Mouse (Mus musculus) right cerebral cortex, postnatal 36 days (tissue): ENCODE measurements around the gene Cog7.
A peak's percentile ranks its signal among the peaks of the same experiment; 100 is the strongest.

Experiments used
- DNase-seq, 2 experiments: peaks; one replicate each; pipeline ENCODE4 v3.0.0; 2022; ENCODE audit warnings: low spot score in 2 of 2, mixed read lengths in 1 of 2

Gene Cog7

DNA sequence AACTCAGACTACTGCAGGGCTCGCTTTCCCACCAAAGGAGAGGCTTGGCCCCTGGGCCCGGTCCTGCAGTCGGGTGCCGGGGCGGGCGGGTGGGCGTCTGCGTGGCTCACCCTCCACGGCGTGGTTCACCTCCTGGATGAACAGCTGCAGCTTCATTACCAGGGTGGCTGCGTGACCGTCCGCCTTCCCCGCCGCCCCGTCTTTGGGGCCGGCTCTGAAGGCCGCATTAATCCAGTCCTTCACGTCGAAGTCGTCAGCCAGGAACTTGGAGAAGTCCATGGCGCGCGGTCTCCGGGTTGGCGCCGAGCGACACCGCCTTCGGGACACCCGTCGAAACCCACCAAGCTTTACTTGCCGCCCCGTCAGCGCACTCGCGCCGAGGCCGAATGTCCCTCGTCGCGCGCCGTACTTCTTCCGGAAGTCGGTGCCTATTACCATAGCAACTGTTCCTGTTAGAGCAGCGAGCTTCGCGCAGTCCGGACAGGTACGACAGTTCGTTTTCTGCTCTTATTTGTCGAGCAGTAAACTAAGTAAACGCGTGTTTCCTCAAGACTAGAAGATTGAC lies at the start of gene Cog7:
TSS of gene Cog7 (minus strand) at position 405 of the 565 bp plus-strand sequence.
- peak; percentile 88 for DNase-seq

DNA sequence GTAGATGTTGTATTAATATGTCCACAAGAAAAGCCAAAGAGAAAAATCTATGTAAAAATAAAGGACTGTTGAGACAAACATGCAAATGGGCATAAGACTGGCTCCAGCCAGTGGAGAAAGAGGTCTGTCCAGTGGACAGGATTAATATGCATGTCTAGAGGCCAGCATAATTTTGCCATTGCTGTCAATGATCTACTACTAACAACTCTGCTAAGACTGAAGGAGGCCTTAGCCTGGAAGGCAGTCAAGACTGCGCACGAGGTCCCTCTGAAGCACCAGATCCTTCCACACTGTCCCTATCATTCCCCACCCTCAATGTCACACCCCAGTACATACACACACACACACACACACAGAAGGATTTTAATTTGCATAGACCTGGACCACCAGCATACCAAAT lies 40.6 kb upstream of the Cog7 start:
- DNase-seq: no peak

DNA sequence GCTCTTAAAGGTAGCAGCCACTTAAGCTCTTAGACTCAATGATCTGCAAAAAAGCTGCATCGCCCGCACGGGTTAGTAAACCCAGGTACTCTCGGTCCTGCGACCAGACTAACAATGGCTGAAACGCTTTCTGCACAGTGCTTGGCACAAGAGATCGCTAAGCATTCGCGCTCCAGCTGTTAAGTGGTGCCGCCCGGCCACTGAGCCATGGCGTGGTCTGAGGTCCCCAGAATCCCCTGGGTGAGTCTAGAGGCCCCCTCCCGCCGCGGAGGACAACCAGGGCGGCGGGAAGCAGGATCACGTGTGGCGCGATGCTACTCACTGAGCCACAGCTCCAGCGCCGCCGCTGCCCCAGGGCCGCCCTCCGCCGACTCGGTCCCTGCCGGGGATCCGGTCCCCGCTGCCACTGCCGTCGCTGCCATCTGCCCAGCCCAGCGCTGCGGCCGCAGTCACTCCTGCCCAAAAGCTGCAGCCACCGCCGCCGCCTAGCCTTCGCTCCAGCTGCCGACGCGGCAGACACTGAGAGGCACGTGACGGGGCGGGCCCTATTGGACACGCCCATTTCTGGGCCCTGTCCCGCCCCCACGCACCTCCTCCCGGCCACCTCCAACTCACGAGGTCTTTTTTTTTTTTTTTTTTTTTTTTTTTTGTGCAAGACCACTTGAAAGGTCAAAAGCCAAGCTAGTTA lies 39.3 kb upstream of the Cog7 start, which contains the start of gene Gga2:
TSS of gene Gga2 (minus strand) at position 556 of the 688 bp plus-strand sequence.
- DNase-seq: peak; percentile 83 to 85

DNA sequence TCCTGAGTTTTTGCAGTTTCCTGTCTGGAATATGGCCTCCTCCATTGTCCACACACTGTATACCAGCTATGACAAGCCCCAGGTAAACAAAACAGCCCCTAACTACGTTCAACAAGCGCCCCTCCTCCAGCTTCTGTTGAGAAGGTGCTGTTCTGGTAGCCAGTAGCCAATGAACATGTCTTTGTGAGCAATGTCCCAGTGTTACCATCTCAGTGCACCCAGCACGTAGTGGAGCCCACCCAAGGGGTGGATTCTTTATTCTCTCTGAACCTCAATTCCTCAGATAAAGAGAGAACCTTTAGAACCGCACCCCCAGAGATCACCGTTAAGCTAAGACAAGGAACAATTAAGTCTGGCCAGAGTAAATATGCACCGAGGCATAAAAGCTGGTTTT lies 38.8 kb upstream of the Cog7 start:
- no peak for DNase-seq

DNA sequence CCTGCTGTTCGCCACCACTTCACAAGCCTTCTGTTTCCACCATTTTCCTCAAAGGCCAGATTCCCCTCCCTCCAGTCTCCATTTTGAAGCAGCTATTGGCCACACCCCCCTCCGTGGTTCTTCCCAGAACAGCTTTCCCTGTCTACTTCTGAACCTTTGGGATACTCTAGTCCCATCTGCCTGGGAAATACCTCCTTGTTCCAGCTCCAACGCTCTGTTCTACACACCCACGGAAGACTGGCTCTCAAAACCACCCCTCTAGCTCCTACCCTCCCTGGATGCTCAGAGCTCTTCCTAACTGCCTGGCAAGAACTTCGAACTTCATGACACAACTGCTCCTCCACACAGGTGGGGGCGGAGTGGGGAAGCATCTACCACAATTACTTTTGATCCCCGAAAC lies 37.5 kb upstream of the Cog7 start:
- DNase-seq: peak; percentile 39 to 63

DNA sequence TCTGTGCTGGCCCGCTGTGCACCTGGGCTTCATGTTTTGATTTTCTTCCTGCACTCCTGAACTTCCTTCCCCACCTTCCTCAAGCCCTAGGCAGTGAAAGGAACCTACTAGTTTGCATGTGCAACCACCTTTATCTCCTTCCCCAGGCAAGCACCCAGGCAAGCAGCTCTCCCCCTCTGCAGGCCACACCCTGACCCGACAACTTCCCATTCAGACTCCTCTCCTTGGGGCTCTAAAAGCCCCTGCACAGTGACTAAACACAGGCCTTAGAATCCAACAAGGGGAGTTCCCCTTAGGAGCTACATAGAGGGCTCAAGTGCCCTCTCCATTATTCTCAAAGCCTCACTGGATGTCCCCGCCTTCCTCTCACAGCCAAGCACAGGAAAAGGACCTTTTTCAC lies 36.7 kb upstream of the Cog7 start:
- no peak for DNase-seq

DNA sequence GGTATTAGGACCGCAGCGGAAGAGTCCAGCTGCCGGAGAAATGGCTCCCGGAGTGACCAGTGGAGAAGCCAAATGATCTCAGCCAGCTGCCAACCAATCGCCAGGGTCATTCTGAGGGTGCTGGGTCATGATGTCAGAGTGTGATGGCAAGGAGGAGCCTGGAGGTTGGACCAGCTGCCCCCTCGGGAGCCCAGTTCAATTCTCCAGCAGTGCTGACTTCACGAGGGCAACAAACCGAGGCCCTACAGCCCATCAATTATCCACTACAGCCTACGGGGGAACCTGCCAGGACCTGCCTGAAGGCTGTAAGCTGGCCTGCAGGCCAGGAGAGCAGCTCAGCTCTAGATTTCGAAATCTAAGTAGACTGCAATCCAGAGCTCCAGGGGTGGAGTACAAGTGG lies 34.2 kb upstream of the Cog7 start:
- no peak for DNase-seq

DNA sequence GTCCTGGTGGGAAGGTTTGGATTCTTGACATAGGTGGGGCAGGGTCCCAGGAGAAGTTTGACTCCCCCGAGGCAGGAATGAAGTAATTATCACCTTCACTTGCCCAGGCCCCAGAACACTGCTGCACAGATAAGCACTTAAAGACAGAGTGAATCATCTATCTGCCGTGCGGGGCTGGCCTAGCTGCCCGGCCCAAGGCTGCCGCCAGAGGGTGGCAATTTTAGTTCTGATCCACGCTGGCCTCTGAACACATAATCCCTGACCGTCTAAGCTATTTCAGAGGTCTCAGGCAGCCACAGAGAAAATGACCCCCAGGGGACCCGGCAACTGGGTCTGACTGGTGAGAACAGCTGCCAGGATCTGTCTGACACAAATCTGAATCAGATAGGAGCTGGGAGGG lies 33.6 kb upstream of the Cog7 start:
- DNase-seq: no peak

DNA sequence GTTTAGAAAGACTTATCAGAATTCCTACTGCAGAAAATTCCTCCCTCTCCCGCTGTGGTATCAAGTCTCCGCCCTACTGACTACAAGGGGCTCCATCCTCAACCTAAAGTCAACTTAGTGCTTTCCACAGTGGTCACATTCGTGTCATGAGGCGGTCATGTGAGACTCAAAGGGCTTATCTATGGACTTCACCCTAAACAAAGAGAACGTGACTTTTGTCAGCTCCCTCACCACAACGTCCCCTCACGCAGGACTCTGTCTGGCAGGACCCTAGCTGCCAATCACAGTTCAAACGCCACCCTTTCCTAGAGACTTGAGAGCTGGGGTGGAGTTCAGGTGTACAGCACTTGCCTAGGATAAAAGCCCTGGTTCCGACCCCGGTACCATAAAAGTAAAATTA lies 31.4 kb upstream of the Cog7 start:
- no peak for DNase-seq

DNA sequence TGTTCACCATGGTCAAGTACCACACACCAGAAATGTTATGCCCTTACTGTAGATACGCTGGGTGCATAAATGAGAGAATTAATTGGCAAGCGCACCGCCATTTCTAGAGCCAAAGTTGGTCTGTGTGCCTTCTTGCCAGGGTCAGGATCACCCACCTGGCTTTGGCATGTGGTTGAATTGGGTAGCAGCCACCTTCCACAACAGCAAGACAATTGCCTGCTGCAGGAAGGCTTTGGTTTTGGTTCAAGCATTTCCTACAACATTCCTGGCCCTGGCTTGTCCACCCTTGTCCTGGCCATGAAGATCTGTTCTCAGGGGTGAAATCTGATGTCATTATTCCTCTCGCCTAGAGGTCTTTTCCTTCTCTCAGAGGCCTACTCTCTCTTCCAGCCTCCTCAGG lies 30.9 kb upstream of the Cog7 start:
- no peak for DNase-seq

DNA sequence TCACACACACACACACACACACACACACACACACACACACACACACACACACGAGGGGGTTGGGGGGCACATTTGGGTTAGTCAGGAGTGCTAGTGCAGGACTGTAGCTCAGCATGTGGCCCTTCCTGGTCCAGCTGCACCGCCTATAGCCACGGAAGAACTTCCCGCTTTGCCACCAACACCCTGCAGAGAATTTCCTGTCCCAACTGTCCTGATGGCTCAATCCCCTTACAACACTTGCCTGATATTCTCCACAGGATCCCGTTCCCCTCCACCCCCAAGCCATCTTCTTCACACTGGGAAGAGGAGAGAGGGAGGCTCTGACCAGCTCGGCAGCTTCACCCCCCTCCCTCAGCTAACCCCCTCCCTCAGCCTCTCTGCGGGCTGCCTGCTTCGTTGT lies 18.9 kb upstream of the Cog7 start:
- DNase-seq: no peak

DNA sequence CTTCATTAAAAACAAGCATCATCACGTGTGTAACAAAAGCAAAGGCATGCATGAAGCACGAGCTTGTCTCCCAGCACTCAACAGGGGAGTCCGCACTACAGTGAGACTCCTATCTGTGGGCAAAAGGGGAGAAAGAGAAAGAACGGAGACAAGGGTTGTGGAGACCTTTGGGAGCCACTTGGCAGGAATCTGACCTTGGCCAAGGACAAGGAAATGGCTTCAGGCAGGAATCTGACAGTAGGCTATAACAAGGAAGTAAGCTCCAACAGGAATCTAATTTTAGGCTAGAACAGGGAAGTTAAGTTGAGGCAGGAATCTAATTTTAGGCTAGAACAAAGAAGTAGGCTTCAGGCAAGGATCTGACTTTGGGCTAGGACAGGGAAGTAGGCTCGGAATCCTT lies 14.4 kb upstream of the Cog7 start:
- DNase-seq: no peak

DNA sequence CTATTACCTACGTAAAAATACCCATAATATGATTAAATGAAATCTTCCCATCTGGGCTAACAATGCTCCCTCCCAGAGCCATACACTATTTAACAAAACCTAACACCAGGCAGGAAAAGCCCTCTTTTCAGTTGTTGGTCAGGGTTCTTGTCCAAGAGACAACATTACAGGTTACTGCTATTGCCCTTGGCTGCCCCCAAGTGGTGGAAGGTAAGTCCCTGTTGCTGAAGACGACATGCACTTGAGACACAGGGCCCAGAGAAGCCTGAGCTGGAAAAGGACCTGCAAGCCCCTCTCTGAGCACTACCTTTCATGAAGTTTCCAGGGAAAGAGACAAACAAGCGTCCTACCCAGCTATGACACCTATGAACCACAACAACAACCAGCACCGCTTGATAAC lies 6.5 kb downstream of the Cog7 start:
- no peak for DNase-seq

DNA sequence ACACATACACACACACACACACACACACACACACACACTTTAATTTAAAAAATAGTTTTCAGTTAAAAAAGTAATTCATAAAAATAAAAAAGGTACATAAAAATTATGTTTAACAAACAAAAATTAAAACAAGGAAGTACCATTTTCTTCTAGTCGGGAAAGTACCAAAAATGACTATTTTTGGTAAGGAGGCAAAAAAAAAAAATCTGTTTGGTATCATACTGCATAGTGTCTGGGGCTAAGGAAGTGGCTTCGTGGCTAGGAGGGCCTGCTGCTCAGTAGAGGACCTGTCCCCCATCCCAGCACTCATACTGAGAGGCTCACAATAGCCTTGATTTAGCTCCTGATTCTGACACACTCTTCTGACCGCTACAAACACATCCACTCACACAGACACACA lies 9.8 kb downstream of the Cog7 start:
- DNase-seq: no peak

DNA sequence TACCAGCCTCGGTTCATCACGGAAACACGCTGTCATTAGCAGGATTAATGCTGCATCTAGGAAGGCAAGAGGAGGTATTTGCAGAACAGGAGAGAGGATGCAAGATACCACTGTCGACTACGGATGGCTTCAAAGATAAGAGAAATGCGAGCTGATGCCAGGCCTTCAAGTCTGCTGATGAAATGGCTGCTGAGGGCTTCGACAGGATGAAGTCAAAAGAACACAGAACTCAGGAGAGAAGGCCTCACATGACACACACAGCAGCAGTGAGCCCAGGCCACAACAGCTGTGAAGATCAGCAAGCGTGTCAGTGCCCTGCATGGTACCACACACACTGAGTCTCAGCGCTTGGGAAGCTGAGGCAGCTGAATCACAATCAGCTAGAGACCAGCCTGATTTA lies 11.3 kb downstream of the Cog7 start:
- no peak for DNase-seq

DNA sequence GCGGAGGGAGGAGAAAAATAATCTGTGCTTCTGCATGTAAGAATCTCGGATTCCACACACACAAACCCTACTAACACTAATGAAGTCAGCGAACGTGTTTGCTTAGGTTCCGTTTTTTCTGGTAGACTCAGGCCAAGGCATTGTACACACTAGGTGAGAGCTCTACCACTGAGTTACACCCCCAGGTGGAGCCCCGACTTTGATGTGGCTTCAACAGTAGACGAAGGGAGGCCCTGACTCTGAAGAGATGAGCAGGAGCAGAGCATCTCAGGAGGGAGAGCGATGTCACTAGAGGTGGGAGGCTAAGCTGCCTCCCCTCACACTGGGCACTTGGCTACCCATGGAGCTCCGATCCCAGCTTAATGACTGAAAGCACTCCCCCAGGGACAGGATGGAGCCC lies 12.7 kb downstream of the Cog7 start:
- DNase-seq: no peak

DNA sequence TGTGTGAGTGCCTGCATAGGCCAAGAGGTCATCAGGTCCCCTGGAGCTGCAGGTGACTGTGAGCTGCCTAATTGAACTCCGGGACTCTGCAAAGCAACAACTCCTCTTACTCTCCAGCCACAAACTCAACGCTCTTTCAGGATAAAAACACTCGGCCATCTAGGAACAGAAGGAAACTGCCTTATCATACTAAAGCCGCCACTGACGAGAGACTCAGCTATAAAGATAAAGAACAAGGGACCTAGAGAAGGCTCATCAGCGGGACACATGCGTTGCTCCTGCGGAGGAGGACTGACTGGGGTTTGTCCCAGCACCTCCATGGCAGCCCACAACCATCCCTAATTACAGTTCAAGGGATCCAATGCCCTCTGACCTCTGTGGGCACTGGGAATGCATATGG lies 13.3 kb downstream of the Cog7 start:
- no peak for DNase-seq

DNA sequence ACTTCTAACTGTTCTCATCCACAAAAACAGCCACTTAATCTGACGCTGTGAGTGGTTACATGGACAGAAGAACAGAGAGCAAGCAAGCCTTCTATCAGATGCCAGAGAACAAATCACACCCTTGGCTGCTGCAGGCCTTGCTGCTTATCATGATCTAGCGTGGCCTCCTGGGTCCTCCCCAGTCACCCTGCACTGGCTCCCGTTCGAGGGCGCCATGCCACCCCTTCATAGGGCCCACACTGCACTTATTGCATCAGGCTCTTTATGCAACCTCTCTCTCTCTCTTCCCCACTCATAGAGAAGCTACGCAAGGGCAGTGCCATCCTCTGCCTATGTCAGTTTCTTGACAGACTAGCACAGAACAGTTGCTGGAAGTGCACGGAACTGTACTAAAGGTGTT lies 15.3 kb downstream of the Cog7 start:
- no peak for DNase-seq

DNA sequence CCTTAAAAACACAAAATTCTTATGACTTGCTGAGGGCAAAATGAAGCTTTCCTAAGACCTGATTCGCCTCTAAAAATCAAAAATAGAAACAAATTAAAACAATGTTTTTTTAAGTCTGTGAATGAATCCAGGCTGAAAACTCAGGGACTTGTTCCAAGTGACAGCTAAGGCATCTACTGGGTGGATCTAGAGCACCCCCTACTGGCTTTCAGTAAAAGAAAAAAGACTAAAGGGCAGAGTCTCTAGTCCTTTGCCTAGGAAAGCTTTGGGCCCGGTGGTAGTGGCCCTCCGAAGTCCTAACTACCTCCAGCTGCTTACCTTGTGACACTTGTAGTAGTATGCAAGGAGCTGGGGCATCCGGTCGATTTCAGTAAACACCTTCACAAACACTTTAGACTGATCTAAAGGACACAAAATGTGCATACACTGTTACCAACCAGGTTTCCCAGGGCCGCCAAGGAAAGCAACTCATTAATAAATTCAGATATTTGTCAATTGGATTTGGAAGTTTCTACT lies 17.6 kb downstream of the Cog7 start:
- no peak for DNase-seq

DNA sequence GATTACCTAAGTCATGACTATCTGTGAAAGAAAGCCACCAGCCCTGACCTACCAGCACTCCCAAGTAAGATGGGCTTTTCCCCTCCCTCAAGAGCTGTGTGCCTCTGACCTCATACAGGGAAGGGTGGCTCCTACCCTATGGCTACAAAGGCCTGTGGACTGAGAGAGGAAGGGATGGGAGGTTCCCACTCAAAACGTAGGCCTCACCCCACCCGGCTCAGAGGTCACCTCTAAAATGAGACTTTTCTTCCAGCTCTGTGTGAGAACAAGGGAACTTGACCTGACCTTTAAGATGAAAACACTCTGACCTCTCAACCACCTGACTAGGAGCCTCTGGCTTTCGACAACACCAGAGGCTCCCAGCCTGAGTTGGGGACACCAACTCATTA lies 18.9 kb downstream of the Cog7 start:
- DNase-seq: no peak

DNA sequence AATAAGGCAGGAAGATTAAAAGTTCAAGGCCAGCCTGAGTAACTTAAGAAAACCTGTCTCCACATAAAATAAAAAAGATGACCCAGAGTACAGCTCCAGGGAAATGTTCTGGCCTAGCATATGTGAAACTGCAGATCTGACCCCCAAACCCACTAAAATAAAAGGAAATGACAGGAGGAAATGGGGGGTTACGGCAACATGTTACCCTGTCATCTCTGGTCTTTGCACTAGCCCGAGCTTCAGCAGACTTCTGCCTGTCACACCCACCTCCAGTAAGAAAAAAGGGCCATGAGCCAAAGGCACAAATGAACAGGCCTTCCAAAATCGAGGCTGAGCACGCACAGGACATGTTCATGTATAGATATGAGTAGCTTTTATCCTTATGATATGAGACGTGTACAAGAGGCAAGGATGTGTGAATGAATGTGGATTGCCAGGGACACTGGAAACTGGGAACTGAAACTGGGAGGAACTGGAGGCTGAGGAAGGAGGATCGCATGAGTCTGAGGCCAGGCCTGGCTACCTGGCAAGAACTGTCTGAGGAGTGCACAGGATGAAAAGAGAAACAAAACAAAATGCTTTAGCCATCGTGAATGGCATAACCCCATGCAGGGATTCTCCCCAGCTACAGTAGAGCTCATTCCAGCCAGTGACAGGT lies 19.5 kb downstream of the Cog7 start:
- no peak for DNase-seq

DNA sequence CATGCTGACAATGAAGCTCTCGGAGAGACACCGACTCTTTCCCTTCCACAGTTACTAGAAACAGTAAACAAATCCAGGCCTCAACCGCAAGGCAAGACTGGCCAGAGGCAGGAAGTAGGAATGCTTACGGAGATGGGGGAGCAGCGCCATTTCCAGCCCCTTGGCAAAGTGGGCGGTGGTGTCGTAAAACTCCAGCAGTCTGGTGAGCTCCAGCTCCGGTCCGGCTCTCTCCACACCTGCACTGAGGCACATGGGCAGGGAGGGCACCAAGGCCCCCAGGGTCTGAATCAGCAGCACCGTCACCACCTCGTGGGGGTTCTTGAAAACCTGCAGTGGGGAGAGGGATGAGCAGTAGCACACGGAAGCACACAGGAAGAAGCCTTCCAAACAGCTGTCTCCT lies 25.7 kb downstream of the Cog7 start:
- no peak for DNase-seq
